Mouse (Mus musculus): ENCODE data around the gene Ucp3.

DNA sequence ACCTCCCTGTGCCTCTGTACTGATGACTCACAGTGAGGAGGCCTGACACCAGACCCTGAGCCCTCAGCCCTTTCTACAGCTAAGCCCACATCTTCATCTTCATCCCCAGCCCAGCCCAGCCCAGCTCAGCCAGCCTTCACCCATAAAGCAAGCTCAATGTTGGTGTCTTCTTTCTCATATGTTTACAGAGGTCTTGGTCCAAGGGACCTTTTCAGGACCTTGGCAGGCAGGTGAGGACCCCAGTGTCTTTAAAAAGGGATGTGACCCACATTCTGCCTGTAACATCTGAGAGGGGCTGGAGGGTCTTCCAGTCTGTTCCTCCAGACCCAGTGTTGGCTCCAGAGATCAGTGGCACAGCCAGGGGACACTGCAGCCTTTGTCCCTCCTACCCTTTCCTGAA lies 26.7 kb downstream of the Ucp3 start:
- TF ChIP-seq CTCF (IDR thresholded peaks at IDR 0.05; ENCODE audit: control insufficient read depth, insufficient read depth, insufficient read length) = no peak
- TF ChIP-seq USF1 (IDR thresholded peaks at IDR 0.05; ENCODE audit: low read depth) = no peak
- TF ChIP-seq MYOG (IDR thresholded peaks at IDR 0.05; ENCODE audit: control insufficient read depth, extremely low read depth, insufficient read length) = no peak
- no peak for TF ChIP-seq MAX (IDR thresholded peaks at IDR 0.05)
- TF ChIP-seq CEBPB (IDR thresholded peaks at IDR 0.05; ENCODE audit: low read depth) = no peak
- TF ChIP-seq MYOD1 (IDR thresholded peaks at IDR 0.05; ENCODE audit: control insufficient read depth, insufficient read length, low read depth) = no peak
